15 mouse cellular contexts compared by ENCODE assay signal in the genomic region with DNA sequence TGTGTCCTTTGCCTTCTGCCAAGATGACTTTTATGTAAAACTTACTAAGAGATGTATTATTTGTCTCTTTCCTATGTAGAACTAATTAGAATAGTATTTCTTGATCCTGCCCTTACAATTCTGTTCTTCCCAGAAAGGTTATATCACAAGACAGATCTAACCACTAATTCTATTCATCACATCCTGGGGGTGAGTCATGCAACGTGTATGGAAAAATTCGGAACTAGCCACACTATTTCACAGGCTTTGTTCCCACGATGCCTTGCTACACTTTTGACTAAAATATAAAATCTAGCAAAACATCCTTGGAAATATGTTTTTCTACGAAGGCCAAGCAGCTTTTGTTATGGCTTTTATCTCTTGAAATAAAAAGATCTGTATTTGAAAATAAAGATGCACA.
"Had no signal": no experiment of that assay in that cellular context is flagged by ENCODE, and none has a peak within 500 bp of the region (broad histone marks: within the 10 kb centered on the region; RNA-seq: fewer than 3 reads in every experiment).

No protein-coding gene starts in this region.

- ATAC-seq: lung, postnatal 0 days; midbrain, embryonic 13.5 days had no signal

- H3K27ac ChIP-seq: kidney, postnatal 0 days; limb, embryonic 10.5 days; liver, embryonic 15.5 days; midbrain, embryonic 13.5 days; neural tube, embryonic 12.5 days; stomach, postnatal 0 days had no signal

- H3K4me1 ChIP-seq: limb, embryonic 10.5 days; liver, embryonic 15.5 days; midbrain, embryonic 13.5 days; neural tube, embryonic 12.5 days had no signal

- H3K9me3 ChIP-seq: limb, embryonic 10.5 days; liver, embryonic 15.5 days; midbrain, embryonic 13.5 days; neural tube, embryonic 12.5 days had no signal

- H3K36me3 ChIP-seq: limb, embryonic 10.5 days; liver, embryonic 15.5 days; midbrain, embryonic 13.5 days; neural tube, embryonic 12.5 days had no signal

- H3K27me3 ChIP-seq: liver, embryonic 15.5 days; midbrain, embryonic 13.5 days; neural tube, embryonic 12.5 days had no signal

- H3K4me3 ChIP-seq: limb, embryonic 10.5 days; liver, embryonic 15.5 days; midbrain, embryonic 13.5 days; neural tube, embryonic 12.5 days had no signal

- H3K4me2 ChIP-seq: liver, embryonic 11.5 days; liver, embryonic 15.5 days; midbrain, embryonic 13.5 days; neural tube, embryonic 12.5 days had no signal

- DNase-seq: kidney, adult 9 months; kidney, postnatal 36 days; layer of hippocampus, adult 9-11 months; lung, adult 2 months; lung, postnatal 36 days; thymus, adult 18-20 months; thymus, postnatal 25 days had no signal

- H3K9ac ChIP-seq: liver, embryonic 15.5 days; midbrain, embryonic 13.5 days; neural tube, embryonic 12.5 days had no signal
